Mouse (Mus musculus) cortical plate, adult 2 months (tissue): ENCODE results near the gene Pfdn4. TPM values are rescaled to one million over a fixed set of nuclear protein-coding genes. Genes with fewer than 3 reads are reported as not detected.

Experiments used
- H3K27ac ChIP-seq: fragments of 200-500 bp; 2 replicates; pipeline ENCODE4 v1.5.1; 2012; ENCODE audit warnings: low read length, control low read depth, inconsistent platforms; ENCODE audit not compliant: insufficient read depth
- H3K4me1 ChIP-seq: fragments of 200-500 bp; 2 replicates; pipeline ENCODE4 v1.6.1; 2011; ENCODE audit warnings: low read length; ENCODE audit not compliant: control insufficient read depth, insufficient read depth
- H3K4me3 ChIP-seq: fragments of 200-500 bp; 2 replicates; pipeline ENCODE4 v1.5.1; 2011; ENCODE audit warnings: mild to moderate bottlenecking, low read length, control low read depth; ENCODE audit not compliant: insufficient read depth
- CTCF ChIP-seq: fragments of 200-500 bp; IDR thresholded peaks from 2 replicates; pipeline ENCODE4 v1.5.1; 2011; ENCODE audit warnings: mild to moderate bottlenecking, control low read depth, low read length; ENCODE audit not compliant: insufficient read depth; ENCODE audit errors: extremely low read depth
- POLR2A ChIP-seq: fragments of 200-500 bp; IDR thresholded peaks from 2 replicates; pipeline ENCODE4 v1.6.1; 2011; ENCODE audit warnings: mild to moderate bottlenecking, low read length, control low read depth; ENCODE audit not compliant: insufficient read depth; ENCODE audit errors: extremely low read depth
- polyA plus RNA-seq: library from polyadenylated mRNA; depleted of rRNA; stranded (reverse); fragments of >200 nt; gene quantifications from 2 replicates; pipeline ENCODE4 v1.2.3, GENCODE M21; 2012

The Pfdn4 gene
- polyA plus RNA-seq, 1 experiment: 29.4 TPM

GRCm38 (mm10) chr2:170494784-170495710 lies 1.2 kb upstream of the Pfdn4 start:
- H3K4me1 ChIP-seq: no peaks in the 10 kb centered on the region
- TF ChIP-seq CTCF (no peak), POLR2A (no peak)
- H3K27ac ChIP-seq: no peak overlapping the region
- H3K4me3 ChIP-seq: no peak overlapping the region

GRCm38 (mm10) chr2:170497091-170497566 lies 901 bp downstream of the Pfdn4 start, which contains the start of gene Cyp24a1:
Gene Cyp24a1, minus strand, starts transcription at chr2:170497145.
- TF ChIP-seq CTCF (no peak), POLR2A (no peak)
- H3K27ac ChIP-seq: no peak within 1 kb of the TSS
- H3K4me3 ChIP-seq: no peak within 1 kb of the TSS
- no peaks in the 10 kb centered on the region for H3K4me1 ChIP-seq

- no peaks in the 10 kb centered on the region for H3K4me1 ChIP-seq
- H3K27ac ChIP-seq: no peak overlapping the region
- TF ChIP-seq POLR2A (no peak), CTCF (no peak)
- H3K4me3 ChIP-seq: no peak overlapping the region
These were observed 1.8 kb downstream of the Pfdn4 start for GRCm38 (mm10) chr2:170498011-170498410.

GRCm38 (mm10) chr2:170503343-170503742 lies 7.1 kb downstream of the Pfdn4 start:
- Histone ChIP-seq H3K4me1 (no peaks in the 10 kb centered on the region), H3K27ac (no peak overlapping the region), H3K4me3 (no peak overlapping the region)
- TF ChIP-seq CTCF (no peak), POLR2A (no peak)

- no peak overlapping the region for H3K4me3 ChIP-seq
- no peak overlapping the region for H3K27ac ChIP-seq
- no peaks in the 10 kb centered on the region for H3K4me1 ChIP-seq
- TF ChIP-seq CTCF: no peak
- TF ChIP-seq POLR2A: no peak
These were observed 7.8 kb downstream of the Pfdn4 start for GRCm38 (mm10) chr2:170503983-170504382.

- H3K4me1 ChIP-seq: no peaks in the 10 kb centered on the region
- TF ChIP-seq POLR2A (no peak), CTCF (peak; percentile 82)
- no peak overlapping the region for H3K27ac ChIP-seq
These were observed 11.5 kb downstream of the Pfdn4 start for GRCm38 (mm10) chr2:170507734-170508133.

GRCm38 (mm10) chr2:170508821-170509220 lies 12.6 kb downstream of the Pfdn4 start:
- Histone ChIP-seq H3K4me3 (peak overlapping the region; percentile 10), H3K27ac (no peak overlapping the region), H3K4me1 (peaks cover 2% of the 10 kb centered on the region; the same call in 1 of the 2 replicates)
- TF ChIP-seq POLR2A (no peak), CTCF (peak; percentile 88)

More at GRCm38 (mm10) chr2:170507734-170508133, 11.5 kb downstream of the Pfdn4 start:
- H3K4me3 ChIP-seq: no peak overlapping the region

GRCm38 (mm10) chr2:170511073-170511891 lies 15.1 kb downstream of the Pfdn4 start:
- Histone ChIP-seq H3K27ac (peak overlapping the region; percentile 93), H3K4me3 (peak overlapping the region; percentile 67), H3K4me1 (peaks cover 2% of the 10 kb centered on the region; the same call in 1 of the 2 replicates)
- TF ChIP-seq POLR2A: peak; percentile 17; the same call in 1 of the 2 replicates
- peak; percentile 85 for TF ChIP-seq CTCF

- Histone ChIP-seq H3K4me3 (no peak overlapping the region), H3K4me1 (peaks cover 2% of the 10 kb centered on the region; the same call in 1 of the 2 replicates), H3K27ac (no peak overlapping the region)
- no peak for TF ChIP-seq CTCF
- no peak for TF ChIP-seq POLR2A
These were observed 17.5 kb downstream of the Pfdn4 start for GRCm38 (mm10) chr2:170513756-170514155.
